Mouse (Mus musculus) liver, postnatal 0 days (tissue): ENCODE measurements at regions not wholly inside any gene's neighbourhood (a gene's known extent, or its start where the extent isn't known, plus 50 kb on each side); places are given as distances from the start of the nearest gene placed in this dataset.
A peak's percentile ranks its signal among the peaks of the same experiment; 100 is the strongest.

ENCODE experiments used
- ATAC-seq: fragments of 200-750 bp; cut with Nextera tagmentation; 2 replicates; pipeline ENCODE4 v1.8.0; 2017; ENCODE audit warnings: mild to moderate bottlenecking, moderate library complexity
- DNase-seq: peaks from one replicate; pipeline ENCODE4 v3.0.0-alpha.2; 2016
- H3K27ac ChIP-seq: fragments of 300-500 bp; sonication (generic); 2 replicates; pipeline ENCODE4 v1.5.1; 2014; ENCODE audit warnings: antibody characterized with exemption, moderate library complexity, mild to moderate bottlenecking, low read depth
- H3K27me3 ChIP-seq: fragments of 300-500 bp; sonication (generic); 2 replicates; pipeline ENCODE4 v1.6.1; 2014; ENCODE audit warnings: low read length, control low read depth, mixed read lengths; ENCODE audit not compliant: insufficient read depth
- H3K36me3 ChIP-seq: fragments of 300-500 bp; sonication (generic); replicated peaks from 2 replicates; pipeline ENCODE4 v1.6.1; 2014; ENCODE audit warnings: mild to moderate bottlenecking, control low read depth, low read length, moderate library complexity, mixed read lengths; ENCODE audit not compliant: insufficient read depth
- H3K4me1 ChIP-seq: fragments of 300-500 bp; sonication (generic); 2 replicates; pipeline ENCODE4 v1.6.1; 2014; ENCODE audit warnings: antibody characterized with exemption, mild to moderate bottlenecking, control low read depth; ENCODE audit not compliant: insufficient read depth
- H3K4me2 ChIP-seq: fragments of 300-500 bp; sonication (generic); 2 replicates; pipeline ENCODE4 v1.6.1; 2014; ENCODE audit warnings: low read depth, mild to moderate bottlenecking, low read length, moderate library complexity, mixed read lengths
- H3K4me3 ChIP-seq: fragments of 300-500 bp; sonication (generic); 2 replicates; pipeline ENCODE4 v1.5.1; 2014; ENCODE audit warnings: low read depth, low read length
- H3K9ac ChIP-seq: fragments of 300-500 bp; sonication (generic); replicated peaks from 2 replicates; pipeline ENCODE4 v1.6.1; 2014; ENCODE audit warnings: mild to moderate bottlenecking, moderate library complexity
- H3K9me3 ChIP-seq: fragments of 300-500 bp; sonication (generic); 2 replicates; pipeline ENCODE4 v1.6.1; 2016; ENCODE audit warnings: mild to moderate bottlenecking, control low read depth, low read length, mixed read lengths
- CTCF ChIP-seq: sonication (generic); IDR thresholded peaks from 2 replicates; pipeline ENCODE4 v1.5.1; 2016; ENCODE audit warnings: antibody characterized with exemption, low read depth
- EP300 ChIP-seq: IDR thresholded peaks from 2 replicates; pipeline ENCODE4 v1.6.1; 2016; ENCODE audit warnings: antibody characterized with exemption, low read depth, mild to moderate bottlenecking
- WGBS: fragments of 180-500 bp; shearing (Covaris S2); extraction: QIAGEN DNeasy Blood & Tissue Kit; methylation state at CpG from one replicate; pipeline ENCODE4 v1.1.7; 2014; ENCODE audit not compliant: insufficient replicate concordance; 5-methylcytosine and 5-hydroxymethylcytosine counted together

- Histone ChIP-seq H3K9me3 (no peaks in the 10 kb centered on the region), H3K4me3 (no peak overlapping the region), H3K36me3 (no peaks in the 10 kb centered on the region), H3K27me3 (no peaks in the 10 kb centered on the region), H3K9ac (no peak overlapping the region), H3K27ac (no peak overlapping the region), H3K4me1 (no peaks in the 10 kb centered on the region), H3K4me2 (no peak overlapping the region)
- DNase-seq = no peak
- TF ChIP-seq EP300 = no peak
- TF ChIP-seq CTCF = no peak
- ATAC-seq = no peak
- WGBS = 33% methylated on average over 11 of the region's 11 CpGs
These were observed 265.1 kb downstream of the Mpdz start for GRCm38 (mm10) chr4:81177443-81178041.

GRCm38 (mm10) chr4:81178047-81178781 lies 264.4 kb downstream of the Mpdz start:
- no peaks in the 10 kb centered on the region for H3K27me3 ChIP-seq
- no peak overlapping the region for H3K27ac ChIP-seq
- no peak overlapping the region for H3K4me3 ChIP-seq
- TF ChIP-seq CTCF (peak; percentile 13; the same call in 1 of the 2 replicates), EP300 (no peak)
- ATAC-seq = no peak
- H3K9me3 ChIP-seq = no peaks in the 10 kb centered on the region
- no peak for DNase-seq
- no peaks in the 10 kb centered on the region for H3K4me1 ChIP-seq
- no peaks in the 10 kb centered on the region for H3K36me3 ChIP-seq
- 53% methylated on average over 14 of the region's 14 CpGs for WGBS
- no peak overlapping the region for H3K9ac ChIP-seq
- no peak overlapping the region for H3K4me2 ChIP-seq

GRCm38 (mm10) chr4:81178782-81179135 lies 263.9 kb downstream of the Mpdz start:
- peak; percentile 54 for ATAC-seq
- H3K4me3 ChIP-seq = no peak overlapping the region
- WGBS = under 1% methylated on average over 12 of the region's 12 CpGs
- no peaks in the 10 kb centered on the region for H3K27me3 ChIP-seq
- H3K9ac ChIP-seq = no peak overlapping the region
- no peak overlapping the region for H3K27ac ChIP-seq
- peak; percentile 77 for DNase-seq
- no peaks in the 10 kb centered on the region for H3K4me1 ChIP-seq
- no peak overlapping the region for H3K4me2 ChIP-seq
- no peak for TF ChIP-seq EP300
- peak; percentile 90 for TF ChIP-seq CTCF
- no peaks in the 10 kb centered on the region for H3K36me3 ChIP-seq
- H3K9me3 ChIP-seq = no peaks in the 10 kb centered on the region

- no peak for ATAC-seq
- no peaks in the 10 kb centered on the region for H3K4me1 ChIP-seq
- TF ChIP-seq CTCF (no peak), EP300 (no peak)
These were observed 226.5 kb downstream of the Mpdz start for GRCm38 (mm10) chr4:81216123-81216522.

GRCm38 (mm10) chr4:81217979-81218378 lies 224.6 kb downstream of the Mpdz start:
- Histone ChIP-seq H3K36me3 (no peaks in the 10 kb centered on the region), H3K4me2 (no peak overlapping the region), H3K4me1 (no peaks in the 10 kb centered on the region), H3K27me3 (no peaks in the 10 kb centered on the region), H3K4me3 (no peak overlapping the region), H3K9ac (no peak overlapping the region), H3K27ac (no peak overlapping the region), H3K9me3 (no peaks in the 10 kb centered on the region)
- DNase-seq (no peak), ATAC-seq (no peak)
- WGBS = 75% methylated on average over 11 of the region's 11 CpGs
- TF ChIP-seq CTCF = no peak
- TF ChIP-seq EP300 = no peak

More at GRCm38 (mm10) chr4:81216123-81216522, 226.5 kb downstream of the Mpdz start:
- Histone ChIP-seq H3K4me3 (no peak overlapping the region), H3K27me3 (no peaks in the 10 kb centered on the region), H3K4me2 (no peak overlapping the region), H3K27ac (no peak overlapping the region), H3K9ac (no peak overlapping the region), H3K9me3 (no peaks in the 10 kb centered on the region), H3K36me3 (no peaks in the 10 kb centered on the region)
- WGBS = 65% methylated on average over 1 of the region's 1 CpGs
- DNase-seq = no peak

- DNase-seq (no peak), ATAC-seq (no peak)
- Histone ChIP-seq H3K9ac (no peak overlapping the region), H3K27ac (no peak overlapping the region), H3K4me3 (no peak overlapping the region), H3K9me3 (no peaks in the 10 kb centered on the region), H3K4me2 (no peak overlapping the region), H3K4me1 (no peaks in the 10 kb centered on the region), H3K36me3 (no peaks in the 10 kb centered on the region), H3K27me3 (no peaks in the 10 kb centered on the region)
- no peak for TF ChIP-seq EP300
- TF ChIP-seq CTCF = no peak
- 76% methylated on average over 6 of the region's 6 CpGs for WGBS
These were observed 220.6 kb downstream of the Mpdz start for GRCm38 (mm10) chr4:81222034-81222433.
